Mouse (Mus musculus) G1E (cell line): ENCODE measurements around the gene Gm19935. TPM values are rescaled to one million over a fixed set of nuclear protein-coding genes. Genes with fewer than 3 reads are reported as not detected.
A peak's percentile ranks its signal among the peaks of the same experiment; 100 is the strongest.

Source experiments
- ATAC-seq: 2 replicates; pipeline ENCODE4 v1.8.0; 2016; ENCODE audit warnings: mild to moderate bottlenecking; ENCODE audit not compliant: insufficient number of reproducible peaks, poor library complexity, low FRiP score, severe bottlenecking; ENCODE audit errors: extremely low read depth
- DNase-seq: peaks from one replicate; pipeline ENCODE4 v3.0.0; 2012; ENCODE audit warnings: low spot score
- H3K27me3 ChIP-seq: 2 replicates; pipeline ENCODE4 v1.6.1; 2012; ENCODE audit warnings: mild to moderate bottlenecking, low read length, inconsistent platforms; ENCODE audit not compliant: insufficient read depth
- H3K36me3 ChIP-seq: replicated peaks from 2 replicates; pipeline ENCODE3; 2012; ENCODE audit warnings: mild to moderate bottlenecking, inconsistent platforms
- H3K4me1 ChIP-seq: 2 replicates; pipeline ENCODE4 v1.6.1; 2012; ENCODE audit warnings: low read depth, low read length, inconsistent platforms, mixed read lengths; ENCODE audit not compliant: insufficient read depth
- H3K4me3 ChIP-seq: 2 replicates; pipeline ENCODE4 v1.5.1; 2012; ENCODE audit warnings: low read depth, mild to moderate bottlenecking, inconsistent platforms, low read length, moderate library complexity, mixed read lengths
- H3K9me3 ChIP-seq: replicated peaks from 2 replicates; pipeline ENCODE4 v1.6.1; 2012; ENCODE audit warnings: inconsistent platforms
- CTCF ChIP-seq: IDR thresholded peaks from 2 replicates; pipeline ENCODE4 v1.5.1; 2012; ENCODE audit warnings: low read depth, low read length, inconsistent platforms, mixed read lengths
- GATA1 ChIP-seq: IDR thresholded peaks from 2 replicates; pipeline ENCODE4 v1.6.1; 2012; ENCODE audit warnings: borderline replicate concordance, low read length, inconsistent platforms, mixed read lengths
- GATA2 ChIP-seq: IDR thresholded peaks from 2 replicates; pipeline ENCODE4 v1.6.1; 2012; ENCODE audit warnings: low read depth, low read length, inconsistent platforms, borderline replicate concordance
- POLR2AphosphoS5 ChIP-seq: IDR thresholded peaks from 2 replicates; pipeline ENCODE4 v1.6.1; 2012; ENCODE audit warnings: low read depth, low read length, inconsistent platforms; ENCODE audit not compliant: insufficient replicate concordance
- TAL1 ChIP-seq: conservative IDR thresholded peaks from 2 replicates; pipeline ENCODE4 v1.6.1; 2012; ENCODE audit warnings: low read depth, low read length, inconsistent platforms, mixed read lengths
- polyA plus RNA-seq: library from polyadenylated mRNA; stranded (reverse); fragments of >175 nt; gene quantifications from 2 replicates; pipeline ENCODE4 v1.2.3, GENCODE M21; 2012
- total RNA-seq, 2 experiments: library from RNA; stranded (forward) in 1 of 2; stranded (reverse) in 1 of 2; fragments of 200-1000 nt in 1 of 2; fragments of >200 nt in 1 of 2; fragmentation: Nextera tagmentation in 1 of 2; gene quantifications; 2 replicates each; pipeline ENCODE4 v1.2.3; 2014 to 2017

The Gm19935 gene
- total and polyA plus RNA-seq, 3 experiments: not detected

DNA sequence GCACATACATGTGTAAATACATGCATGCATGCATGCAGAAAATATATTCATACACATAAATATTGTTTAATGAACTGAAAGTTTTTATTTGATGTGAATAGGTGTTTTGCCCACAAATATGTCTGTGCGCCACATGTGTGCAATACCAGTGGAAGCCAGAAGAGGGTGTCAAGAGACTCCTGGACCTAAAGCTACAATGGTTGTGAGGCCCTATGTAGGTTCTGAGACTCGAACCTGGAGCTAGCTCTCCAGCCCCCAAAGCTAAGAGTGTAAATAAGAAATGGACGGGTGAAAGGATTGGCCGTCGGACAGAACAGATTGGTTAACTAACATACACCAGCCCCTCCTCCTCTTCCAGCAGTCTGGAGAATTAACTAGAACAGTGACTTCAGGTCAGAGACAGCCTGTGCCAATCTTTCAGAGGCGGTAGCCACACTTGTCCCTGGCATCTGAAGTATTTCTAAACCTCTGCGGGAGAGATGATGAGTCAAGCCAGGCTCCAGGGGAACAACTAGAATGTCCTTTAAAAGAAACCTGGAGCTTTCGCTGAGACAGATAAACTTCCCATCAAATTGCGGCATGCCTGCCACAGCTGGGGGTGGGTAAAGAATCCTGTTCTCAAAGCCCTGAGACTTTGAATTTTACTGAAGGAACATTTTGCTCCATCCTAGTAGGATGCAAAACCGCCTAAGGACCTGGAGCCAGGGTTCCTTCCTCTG lies 3.4 kb downstream of the Gm19935 start:
- Histone ChIP-seq H3K9me3 (no peaks in the 10 kb centered on the region), H3K27me3 (peaks cover 11% of the 10 kb centered on the region), H3K36me3 (no peaks in the 10 kb centered on the region), H3K4me3 (no peak overlapping the region), H3K4me1 (peaks cover 2% of the 10 kb centered on the region; the same call in 1 of the 2 replicates)
- DNase-seq: no peak
- no peak for ATAC-seq
- TF ChIP-seq GATA2: no peak
- 0 out of 2 replicates have a peak, but pooled peaks have one; percentile 12 for TF ChIP-seq CTCF

DNA sequence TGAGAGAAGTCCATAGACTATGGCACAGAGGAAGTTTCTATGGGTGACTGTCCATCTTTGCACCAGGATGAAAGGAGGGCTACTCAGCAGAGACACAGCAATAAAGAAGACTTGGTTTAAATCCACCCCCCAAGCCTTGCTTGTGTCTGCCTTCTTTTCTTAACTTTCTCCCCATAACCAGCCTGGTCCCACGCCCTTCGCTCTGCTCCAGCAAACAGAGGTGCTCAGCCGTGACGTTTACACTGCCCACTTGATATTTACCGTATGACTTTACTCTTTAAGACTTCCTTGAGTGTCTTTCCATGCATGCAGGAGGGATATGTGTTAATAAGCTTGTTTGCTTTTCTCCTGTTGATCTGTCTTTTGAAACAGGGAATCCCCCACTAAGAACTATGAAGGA lies 17.7 kb downstream of the Gm19935 start:
- H3K4me3 ChIP-seq: no peak overlapping the region
- no peaks in the 10 kb centered on the region for H3K27me3 ChIP-seq
- no peak for ATAC-seq
- H3K9me3 ChIP-seq: peaks cover 3% of the 10 kb centered on the region
- TF ChIP-seq GATA2 (no peak), POLR2AphosphoS5 (no peak)
- no peak for DNase-seq
- H3K4me1 ChIP-seq: no peaks in the 10 kb centered on the region
- no peaks in the 10 kb centered on the region for H3K36me3 ChIP-seq

DNA sequence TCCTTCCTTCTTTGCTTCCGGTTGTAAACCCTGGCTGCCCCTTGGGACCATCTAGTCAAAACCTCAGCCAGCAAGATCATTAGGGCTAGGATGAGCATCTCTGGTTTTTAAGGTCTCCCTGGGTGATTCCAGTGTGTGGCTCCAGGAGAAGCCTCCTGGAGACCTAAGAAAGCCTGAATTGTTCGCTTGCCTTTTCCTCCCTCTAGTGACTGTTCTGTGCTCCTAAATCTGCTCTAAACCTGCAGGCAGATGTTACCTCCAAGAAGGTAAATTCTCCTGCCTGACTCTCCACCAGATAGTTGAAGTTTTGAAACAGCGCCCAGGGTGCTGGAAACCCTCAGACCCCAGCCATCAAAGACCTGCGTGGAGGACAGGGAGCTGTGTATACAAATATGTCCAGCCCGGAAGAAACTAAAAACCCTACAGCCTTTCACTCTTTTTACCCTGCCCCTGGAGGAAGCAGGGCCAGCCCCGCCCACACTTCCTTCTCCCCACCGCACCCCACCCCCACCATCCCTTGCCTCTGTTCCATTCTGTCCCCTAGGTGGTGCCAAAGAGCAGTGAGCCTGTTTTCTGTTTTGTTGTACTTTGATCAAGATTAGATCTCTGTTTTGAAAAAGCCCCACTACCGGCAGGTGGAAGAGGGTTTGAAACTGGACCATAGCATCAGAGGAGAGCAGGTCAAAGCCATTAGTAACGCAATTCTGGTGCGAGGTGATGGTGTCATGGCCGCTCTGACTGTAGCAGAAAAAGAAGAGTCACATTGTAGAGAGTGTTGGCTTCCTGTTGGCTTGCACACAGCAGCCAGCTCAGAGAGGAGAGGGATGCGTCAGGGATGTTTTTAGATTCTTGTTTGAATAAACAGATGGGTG lies 22.0 kb downstream of the Gm19935 start:
- Histone ChIP-seq H3K4me1 (no peaks in the 10 kb centered on the region), H3K27me3 (no peaks in the 10 kb centered on the region), H3K9me3 (no peaks in the 10 kb centered on the region), H3K4me3 (no peak overlapping the region), H3K36me3 (no peaks in the 10 kb centered on the region)
- DNase-seq (peak; percentile 29), ATAC-seq (peak; percentile 73)
- TF ChIP-seq TAL1 (no peak), GATA1 (no peak), CTCF (no peak), POLR2AphosphoS5 (no peak), GATA2 (no peak)

GRCm38 (mm10) chr8:90793710-90794109 lies 23.5 kb downstream of the Gm19935 start:
- no peaks in the 10 kb centered on the region for H3K4me1 ChIP-seq
- no peaks in the 10 kb centered on the region for H3K9me3 ChIP-seq
- H3K36me3 ChIP-seq: no peaks in the 10 kb centered on the region
- TF ChIP-seq GATA2: no peak
- peak; percentile 50; the same call in 1 of the 2 replicates for TF ChIP-seq CTCF
- no peak for TF ChIP-seq GATA1
- no peak for TF ChIP-seq TAL1
- ATAC-seq: 0 out of 2 replicates have a peak, but pooled peaks have one; percentile 42
- no peak overlapping the region for H3K4me3 ChIP-seq
- peak; percentile 42 for DNase-seq
- H3K27me3 ChIP-seq: no peaks in the 10 kb centered on the region

- Histone ChIP-seq H3K4me3 (no peak overlapping the region), H3K9me3 (no peaks in the 10 kb centered on the region), H3K27me3 (no peaks in the 10 kb centered on the region), H3K4me1 (no peaks in the 10 kb centered on the region), H3K36me3 (no peaks in the 10 kb centered on the region)
- ATAC-seq (no peak), DNase-seq (no peak)
- TF ChIP-seq GATA1 (no peak), TAL1 (no peak), POLR2AphosphoS5 (no peak), CTCF (no peak), GATA2 (no peak)
These were observed 25.6 kb downstream of the Gm19935 start for GRCm38 (mm10) chr8:90791616-90792015.

DNA sequence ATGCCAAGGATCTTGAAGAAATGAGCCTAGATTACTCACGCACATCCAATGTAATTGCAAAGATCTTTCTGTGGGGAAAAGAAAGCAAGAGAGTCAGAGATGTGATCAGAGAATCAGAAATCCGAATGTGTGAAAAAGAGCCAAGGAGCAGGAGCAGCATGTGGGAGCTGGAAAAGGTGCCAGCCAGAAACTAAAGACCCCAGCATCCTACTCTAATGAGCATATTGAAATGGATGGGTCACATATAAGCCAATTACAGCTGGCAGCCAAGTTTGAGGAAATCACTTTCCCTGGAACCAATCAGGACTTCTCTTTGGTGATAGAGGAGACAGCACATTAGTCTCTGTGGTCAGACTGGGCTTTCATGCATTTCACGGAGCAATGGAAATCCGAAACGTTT lies 47.4 kb downstream of the Gm19935 start:
- TF ChIP-seq GATA1 (no peak), GATA2 (no peak), POLR2AphosphoS5 (no peak), CTCF (no peak), TAL1 (no peak)
- DNase-seq (no peak), ATAC-seq (no peak)
- Histone ChIP-seq H3K27me3 (no peaks in the 10 kb centered on the region), H3K9me3 (peaks cover 6% of the 10 kb centered on the region), H3K36me3 (no peaks in the 10 kb centered on the region), H3K4me3 (no peak overlapping the region), H3K4me1 (no peaks in the 10 kb centered on the region)

Other genes with a start within 250 kb of the Gm19935 start
- gene Chd9, start 11.0 kb upstream of the Gm19935 start, total RNA-seq (2014; fragmentation: Nextera tagmentation): 85.3 and 107 TPM in 2 replicates
- gene Chd9, start 11.0 kb upstream of the Gm19935 start, total RNA-seq (2017): 26.7 and 26.9 TPM in 2 replicates
- 1.6 and 2.0 TPM in 2 replicates for gene Chd9, start 11.0 kb upstream of the Gm19935 start, polyA plus RNA-seq